23 mouse cellular contexts compared by ENCODE assay signal in genomic region chr12:82993905-82994304, GRCm38 (mm10).
DNase-seq lines count a peak whose midpoint lies in the region; ATAC-seq lines count a peak whose summit lies in the region.
"Had no signal": no experiment of that assay in that cellular context is flagged by ENCODE, and none has a peak within 500 bp of the region (broad histone marks: within the 10 kb centered on the region; RNA-seq: fewer than 3 reads in every experiment).

No protein-coding gene starts in this region.

- H3K9ac ChIP-seq in hindbrain, embryonic 12.5 days: no peak overlapping the region
- H3K9ac ChIP-seq in hindbrain, embryonic 16.5 days (ENCODE audit: low read depth, low read length): no peak overlapping the region
- no peak overlapping the region for H3K9ac ChIP-seq in midbrain, embryonic 14.5 days (replicated peaks; ENCODE audit: low read length)
- no peak overlapping the region for H3K9ac ChIP-seq in midbrain, embryonic 15.5 days
- no peak overlapping the region for H3K9ac ChIP-seq in forebrain, embryonic 13.5 days
- H3K9ac ChIP-seq: heart, embryonic 15.5 days; neural tube, embryonic 15.5 days had no signal

- 28% methylated on average over 4 of the region's 4 CpGs for WGBS in hindbrain, embryonic 12.5 days
- 20% methylated on average over 4 of the region's 4 CpGs for WGBS in hindbrain, embryonic 16.5 days
- WGBS in midbrain, embryonic 14.5 days: 22% methylated on average over 4 of the region's 4 CpGs
- 26% methylated on average over 4 of the region's 4 CpGs for WGBS in midbrain, embryonic 15.5 days
- 17% methylated on average over 4 of the region's 4 CpGs for WGBS in forebrain, embryonic 13.5 days

- 0 out of 2 replicates have a peak, but pooled peaks have one; percentile 22 for ATAC-seq in hindbrain, embryonic 12.5 days (ENCODE audit: low FRiP score)
- no peak; the same call in 1 of the 2 replicates for ATAC-seq in hindbrain, embryonic 16.5 days
- ATAC-seq in midbrain, embryonic 14.5 days (ENCODE audit: low FRiP score, low TSS enrichment): no peak
- no peak for ATAC-seq in midbrain, embryonic 15.5 days (replicated peaks)
- ATAC-seq in forebrain, embryonic 13.5 days: peak; percentile 76
- ATAC-seq: activated CD4-positive, CD25-positive, alpha-beta regulatory T cell, adult 4 months had no signal

- no peaks in the 10 kb centered on the region for H3K9me3 ChIP-seq in hindbrain, embryonic 12.5 days (replicated peaks)
- no peaks in the 10 kb centered on the region for H3K9me3 ChIP-seq in hindbrain, embryonic 16.5 days (ENCODE audit: control insufficient read depth, low read length)
- no peaks in the 10 kb centered on the region for H3K9me3 ChIP-seq in midbrain, embryonic 14.5 days (ENCODE audit: control insufficient read depth, low read length)
- no peaks in the 10 kb centered on the region for H3K9me3 ChIP-seq in midbrain, embryonic 15.5 days
- no peaks in the 10 kb centered on the region for H3K9me3 ChIP-seq in forebrain, embryonic 13.5 days (replicated peaks)
- H3K9me3 ChIP-seq: heart, embryonic 15.5 days; neural tube, embryonic 15.5 days had no signal

- DNase-seq in cerebellum, postnatal 10 days: peak; percentile 52 to 64
- DNase-seq in cerebellum, adult 9-11 months: no peak
- DNase-seq in midbrain, embryonic 14.5 days: peak; percentile 38
- DNase-seq in spleen, postnatal 4 days (ENCODE audit: low spot score in 2 of 2): no peak
- DNase-seq: adrenal gland, postnatal 10 days; cerebellum, adult 8-10 months; gastrocnemius, adult 2 months; heart, postnatal 36 days; kidney, adult 18-20 months; kidney, postnatal 14 days; layer of hippocampus, postnatal 36 days; lung, postnatal 4 days; right cerebral cortex, postnatal 14 days; spleen, adult 18-20 months; thymus, postnatal 25 days had no signal

- peaks cover 3% of the 10 kb centered on the region; the same call in 1 of the 2 replicates for H3K4me1 ChIP-seq in hindbrain, embryonic 12.5 days
- no peaks in the 10 kb centered on the region for H3K4me1 ChIP-seq in hindbrain, embryonic 16.5 days (ENCODE audit: control insufficient read depth, insufficient read depth, low read depth, low read length)
- no peaks in the 10 kb centered on the region for H3K4me1 ChIP-seq in midbrain, embryonic 14.5 days (ENCODE audit: control insufficient read depth, insufficient read depth, low read length)
- H3K4me1 ChIP-seq in midbrain, embryonic 15.5 days: 0 out of 2 replicates have a peak, but pooled peaks cover 2% of the 10 kb centered on the region
- peaks cover 15% of the 10 kb centered on the region; the same call in 1 of the 2 replicates for H3K4me1 ChIP-seq in forebrain, embryonic 13.5 days
- H3K4me1 ChIP-seq: heart, embryonic 15.5 days; neural tube, embryonic 15.5 days had no signal

- H3K4me2 ChIP-seq in hindbrain, embryonic 12.5 days (replicated peaks): no peak overlapping the region
- H3K4me2 ChIP-seq in hindbrain, embryonic 16.5 days (ENCODE audit: low read length): no peak overlapping the region
- H3K4me2 ChIP-seq in midbrain, embryonic 14.5 days (ENCODE audit: low read length): no peak overlapping the region
- H3K4me2 ChIP-seq in midbrain, embryonic 15.5 days: no peak overlapping the region
- H3K4me2 ChIP-seq in forebrain, embryonic 13.5 days: no peak overlapping the region
- H3K4me2 ChIP-seq: heart, embryonic 15.5 days; neural tube, embryonic 15.5 days had no signal

- H3K27ac ChIP-seq in hindbrain, embryonic 12.5 days: no peak overlapping the region
- H3K27ac ChIP-seq in hindbrain, embryonic 16.5 days (ENCODE audit: low read depth, low read length): no peak overlapping the region
- no peak overlapping the region for H3K27ac ChIP-seq in midbrain, embryonic 14.5 days (replicated peaks; ENCODE audit: low read depth, low read length)
- no peak overlapping the region for H3K27ac ChIP-seq in midbrain, embryonic 15.5 days
- H3K27ac ChIP-seq in forebrain, embryonic 13.5 days: no peak overlapping the region
- H3K27ac ChIP-seq: gastrocnemius, adult 2 months; heart, embryonic 15.5 days; neural tube, embryonic 15.5 days had no signal

- no peaks in the 10 kb centered on the region for H3K36me3 ChIP-seq in hindbrain, embryonic 12.5 days
- H3K36me3 ChIP-seq in hindbrain, embryonic 16.5 days (ENCODE audit: control insufficient read depth, insufficient read depth, low read length): no peaks in the 10 kb centered on the region
- H3K36me3 ChIP-seq in midbrain, embryonic 14.5 days (ENCODE audit: control insufficient read depth, insufficient read depth, low read length): no peaks in the 10 kb centered on the region
- H3K36me3 ChIP-seq in midbrain, embryonic 15.5 days (replicated peaks): no peaks in the 10 kb centered on the region
- no peaks in the 10 kb centered on the region for H3K36me3 ChIP-seq in forebrain, embryonic 13.5 days (ENCODE audit: poor library complexity, severe bottlenecking)
- H3K36me3 ChIP-seq: heart, embryonic 15.5 days; neural tube, embryonic 15.5 days had no signal

- H3K27me3 ChIP-seq in hindbrain, embryonic 12.5 days: no peaks in the 10 kb centered on the region
- no peaks in the 10 kb centered on the region for H3K27me3 ChIP-seq in hindbrain, embryonic 16.5 days (replicated peaks; ENCODE audit: control insufficient read depth, insufficient read depth, low read length)
- no peaks in the 10 kb centered on the region for H3K27me3 ChIP-seq in midbrain, embryonic 14.5 days (ENCODE audit: control insufficient read depth, insufficient read depth, low read length)
- no peaks in the 10 kb centered on the region for H3K27me3 ChIP-seq in midbrain, embryonic 15.5 days (replicated peaks)
- no peaks in the 10 kb centered on the region for H3K27me3 ChIP-seq in forebrain, embryonic 13.5 days
- H3K27me3 ChIP-seq: heart, embryonic 15.5 days; neural tube, embryonic 15.5 days had no signal

- H3K4me3 ChIP-seq in hindbrain, embryonic 12.5 days: no peak overlapping the region
- H3K4me3 ChIP-seq in hindbrain, embryonic 16.5 days (ENCODE audit: low read length): no peak overlapping the region
- H3K4me3 ChIP-seq in midbrain, embryonic 14.5 days (replicated peaks; ENCODE audit: low read depth, low read length): no peak overlapping the region
- H3K4me3 ChIP-seq in midbrain, embryonic 15.5 days: no peak overlapping the region
- no peak overlapping the region for H3K4me3 ChIP-seq in forebrain, embryonic 13.5 days
- H3K4me3 ChIP-seq: gastrocnemius, adult 2 months; heart, embryonic 15.5 days; myocyte; neural tube, embryonic 15.5 days had no signal

Comparison
In these comparisons a context has a peak if more than half of its experiments do, and no peak if none do; other contexts are left out.
1. DNase-seq: peak in cerebellum, postnatal 10 days (2 of 2) and midbrain, embryonic 14.5 days (single experiment); none in cerebellum, adult 9-11 months (single experiment) and spleen, postnatal 4 days (0 of 2).
2. ATAC-seq: peak in hindbrain, embryonic 12.5 days (single experiment) and forebrain, embryonic 13.5 days (single experiment); none in hindbrain, embryonic 16.5 days (single experiment), midbrain, embryonic 14.5 days (single experiment) and midbrain, embryonic 15.5 days (single experiment).